Mouse (Mus musculus) stomach, postnatal 0 days (tissue): ENCODE measurements around the gene Oasl1.

Experiments
- CTCF ChIP-seq: IDR thresholded peaks from 2 replicates; pipeline ENCODE4 v1.5.1; 2016; ENCODE audit warnings: antibody characterized with exemption, low read depth, mild to moderate bottlenecking, moderate library complexity
- EP300 ChIP-seq: optimal IDR thresholded peaks from 2 replicates; pipeline ENCODE3; 2016; ENCODE audit warnings: antibody characterized with exemption

DNA sequence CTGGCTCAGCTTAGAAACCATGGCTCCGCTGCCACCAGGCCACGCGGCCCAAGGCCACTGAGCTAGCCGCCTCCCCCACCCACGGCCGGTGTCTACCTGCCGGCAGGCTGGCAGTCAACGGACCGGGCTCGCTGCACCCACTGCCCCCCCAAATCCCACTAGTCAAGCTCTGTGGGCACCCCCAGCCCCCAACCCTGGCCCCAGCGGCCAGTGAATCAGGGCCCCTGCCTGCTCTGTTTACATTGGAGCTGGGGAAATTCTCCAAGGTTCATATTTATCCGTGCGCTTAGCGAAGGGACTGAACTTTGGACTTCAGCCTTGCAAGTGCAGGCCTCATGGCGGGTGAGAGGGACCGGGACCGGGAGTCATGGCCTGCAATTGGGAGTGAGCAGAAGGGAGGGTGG lies 47.8 kb downstream of the Oasl1 start, which contains the start of gene Hnf1a:
- TF ChIP-seq EP300, result no peak
- no peak for TF ChIP-seq CTCF
